Mouse (Mus musculus) bone marrow, adult 2 months (tissue): Measurements from ENCODE around the gene Fgf11.

Source experiments
- CTCF ChIP-seq: fragments of 200-500 bp; IDR thresholded peaks from 2 replicates; pipeline ENCODE4 v1.5.1; 2011; ENCODE audit warnings: low read length, control low read depth; ENCODE audit not compliant: control insufficient read depth, insufficient read depth
- POLR2A ChIP-seq: fragments of 200-500 bp; IDR thresholded peaks from 2 replicates; pipeline ENCODE4 v1.6.1; 2011; ENCODE audit warnings: low read depth, mild to moderate bottlenecking, control low read depth, low read length, borderline replicate concordance; ENCODE audit not compliant: control insufficient read depth

DNA sequence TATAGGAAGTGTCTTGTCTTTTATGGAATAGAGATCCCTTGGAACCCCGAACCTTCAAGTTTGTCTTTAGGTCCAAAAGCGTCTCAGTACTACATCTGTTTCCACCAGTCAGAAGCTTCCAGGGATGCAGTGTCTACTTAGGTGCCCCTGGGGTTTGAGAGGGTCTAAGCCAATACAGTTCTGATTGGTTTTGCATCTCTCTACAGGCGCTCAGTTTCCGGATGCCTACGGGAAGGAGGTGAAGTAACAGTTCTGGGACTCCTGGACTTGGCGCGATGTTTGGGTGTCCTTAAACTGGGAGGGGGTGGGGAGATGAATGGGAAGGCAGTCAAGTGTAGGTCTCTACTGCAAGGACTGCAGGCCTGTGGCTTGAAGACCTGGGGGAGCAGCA, 37.1 kb upstream of the Fgf11 start:
- TF ChIP-seq CTCF: no peak
- no peak for TF ChIP-seq POLR2A
